Mouse (Mus musculus) bone marrow, adult 2 months (tissue): ENCODE results near the gene Wbp11.

Experiments used
- CTCF ChIP-seq: fragments of 200-500 bp; IDR thresholded peaks from 2 replicates; pipeline ENCODE4 v1.5.1; 2011; ENCODE audit warnings: low read length, control low read depth; ENCODE audit not compliant: control insufficient read depth, insufficient read depth
- POLR2A ChIP-seq: fragments of 200-500 bp; IDR thresholded peaks from 2 replicates; pipeline ENCODE4 v1.6.1; 2011; ENCODE audit warnings: low read depth, mild to moderate bottlenecking, control low read depth, low read length, borderline replicate concordance; ENCODE audit not compliant: control insufficient read depth

GRCm38 (mm10) chr6:136857873-136858260, 29.8 kb upstream of the Wbp11 start:
- TF ChIP-seq POLR2A, result no peak
- no peak for TF ChIP-seq CTCF
